Mouse (Mus musculus): Measurements from ENCODE around the gene Ippk. TPM values are rescaled to one million over a fixed set of nuclear protein-coding genes. Genes with fewer than 3 reads are reported as not detected.

Gene Ippk
- total RNA-seq (2014; rRNA removed) (5.0 and 5.6 TPM in 2 replicates), polyA plus RNA-seq (2012; rRNA removed) (3.2 and 3.9 TPM in 2 replicates)

- peaks cover 12% of the 10 kb centered on the region for H3K4me1 ChIP-seq (ENCODE audit: control insufficient read depth, insufficient read depth, low read length)
- WGBS = under 1% methylated on average over 69 of the region's 69 CpGs
- peak; percentile 56; the same call in 1 of the 2 replicates for TF ChIP-seq POLR2A (IDR thresholded peaks at IDR 0.05; ENCODE audit: extremely low read depth, insufficient read depth, low read length)
- no peak for TF ChIP-seq CTCF (IDR thresholded peaks at IDR 0.05; ENCODE audit: low read depth, low read length)
Observed at GRCm38 (mm10) chr13:49420754-49421605, at the start of gene Ippk. Gene Ippk, plus strand, starts transcription at chr13:49421249.

GRCm38 (mm10) chr13:49371428-49371899 is 49.6 kb upstream of the Ippk start:
- TF ChIP-seq CTCF (IDR thresholded peaks at IDR 0.05; ENCODE audit: low read depth, low read length) = no peak

More at GRCm38 (mm10) chr13:49420754-49421605, at the start of gene Ippk:
- H3K27ac ChIP-seq (replicated peaks; ENCODE audit: insufficient read depth, low read depth, low read length) = peak within 1 kb of the TSS; percentile 64
- peak within 1 kb of the TSS; percentile 73 for H3K9ac ChIP-seq (ENCODE audit: low read depth, low read length)
- peak within 1 kb of the TSS; percentile 77 for H3K4me3 ChIP-seq (ENCODE audit: insufficient read depth, low read depth, low read length)
- no peaks in the 10 kb centered on the region for H3K27me3 ChIP-seq (ENCODE audit: control insufficient read depth, insufficient read depth, low read length)
- DNase-seq (ENCODE audit: extremely low read depth, low read depth, low spot score) = peak; percentile 95
- H3K79me2 ChIP-seq (ENCODE audit: control insufficient read depth, insufficient read depth, low read length) = peaks cover 27% of the 10 kb centered on the region
- no peaks in the 10 kb centered on the region for H3K36me3 ChIP-seq (ENCODE audit: control insufficient read depth, insufficient read depth, low read length)

GRCm38 (mm10) chr13:49372370-49373060 is 48.5 kb upstream of the Ippk start:
- peaks cover 10% of the 10 kb centered on the region for H3K4me1 ChIP-seq (ENCODE audit: control insufficient read depth, insufficient read depth, low read length)
- no peak overlapping the region for H3K4me3 ChIP-seq (ENCODE audit: insufficient read depth, low read depth, low read length)
- TF ChIP-seq POLR2A (IDR thresholded peaks at IDR 0.05; ENCODE audit: extremely low read depth, insufficient read depth, low read length) (no peak), CTCF (IDR thresholded peaks at IDR 0.05; ENCODE audit: low read depth, low read length) (no peak)
- DNase-seq (ENCODE audit: extremely low read depth, low read depth, low spot score) = no peak
- no peaks in the 10 kb centered on the region for H3K27me3 ChIP-seq (ENCODE audit: control insufficient read depth, insufficient read depth, low read length)
- no peak overlapping the region for H3K9ac ChIP-seq (ENCODE audit: low read depth, low read length)
- 0 out of 2 replicates have a peak, but pooled peaks cover 2% of the 10 kb centered on the region for H3K79me2 ChIP-seq (ENCODE audit: control insufficient read depth, insufficient read depth, low read length)
- H3K27ac ChIP-seq (replicated peaks; ENCODE audit: insufficient read depth, low read depth, low read length) = peak overlapping the region; percentile 32
- 82% methylated on average over 9 of the region's 9 CpGs for WGBS
- H3K36me3 ChIP-seq (ENCODE audit: control insufficient read depth, insufficient read depth, low read length) = no peaks in the 10 kb centered on the region; the same call in 1 of the 2 replicates

More at GRCm38 (mm10) chr13:49371428-49371899, 49.6 kb upstream of the Ippk start:
- DNase-seq (ENCODE audit: extremely low read depth, low read depth, low spot score) = peak; percentile 55
- WGBS = 52% methylated on average over 3 of the region's 3 CpGs
- peaks cover 10% of the 10 kb centered on the region for H3K4me1 ChIP-seq (ENCODE audit: control insufficient read depth, insufficient read depth, low read length)
- peak overlapping the region; percentile 32 for H3K27ac ChIP-seq (replicated peaks; ENCODE audit: insufficient read depth, low read depth, low read length)
- 0 out of 2 replicates have a peak, but pooled peaks cover 11% of the 10 kb centered on the region for H3K79me2 ChIP-seq (ENCODE audit: control insufficient read depth, insufficient read depth, low read length)
- H3K36me3 ChIP-seq (ENCODE audit: control insufficient read depth, insufficient read depth, low read length) = no peaks in the 10 kb centered on the region; the same call in 1 of the 2 replicates
- H3K27me3 ChIP-seq (ENCODE audit: control insufficient read depth, insufficient read depth, low read length) = no peaks in the 10 kb centered on the region
- H3K9ac ChIP-seq (ENCODE audit: low read depth, low read length) = no peak overlapping the region
- H3K4me3 ChIP-seq (ENCODE audit: insufficient read depth, low read depth, low read length) = no peak overlapping the region

DNA sequence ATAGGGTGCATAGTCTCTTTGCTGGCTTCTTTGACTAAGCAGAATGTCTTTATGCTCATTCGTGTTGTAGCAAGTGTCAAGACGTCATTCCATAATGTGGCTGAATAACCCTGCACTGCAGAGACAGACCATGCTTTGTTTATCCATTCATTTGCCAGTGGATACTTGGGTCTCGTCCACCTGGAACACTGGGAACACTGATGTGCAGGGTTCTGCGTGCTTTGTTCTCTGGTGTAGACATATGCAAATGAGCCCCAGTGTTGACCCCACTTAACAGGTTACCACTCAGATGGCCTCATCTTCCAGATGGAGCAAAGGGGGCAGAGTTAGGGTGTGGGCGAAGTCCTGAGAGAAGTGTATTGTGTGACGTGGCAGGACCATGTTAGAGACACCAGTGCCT is 46.7 kb upstream of the Ippk start:
- Histone ChIP-seq H3K27ac (replicated peaks; ENCODE audit: insufficient read depth, low read depth, low read length) (no peak overlapping the region), H3K36me3 (ENCODE audit: control insufficient read depth, insufficient read depth, low read length) (peaks cover 2% of the 10 kb centered on the region; the same call in 1 of the 2 replicates), H3K27me3 (ENCODE audit: control insufficient read depth, insufficient read depth, low read length) (no peaks in the 10 kb centered on the region), H3K4me1 (ENCODE audit: control insufficient read depth, insufficient read depth, low read length) (peaks cover 10% of the 10 kb centered on the region), H3K9ac (ENCODE audit: low read depth, low read length) (no peak overlapping the region), H3K4me3 (ENCODE audit: insufficient read depth, low read depth, low read length) (no peak overlapping the region), H3K79me2 (ENCODE audit: control insufficient read depth, insufficient read depth, low read length) (no peaks in the 10 kb centered on the region)
- peak; percentile 19 for DNase-seq (ENCODE audit: extremely low read depth, low read depth, low spot score)
- 77% methylated on average over 6 of the region's 6 CpGs for WGBS
- TF ChIP-seq CTCF (IDR thresholded peaks at IDR 0.05; ENCODE audit: low read depth, low read length) (no peak), POLR2A (IDR thresholded peaks at IDR 0.05; ENCODE audit: extremely low read depth, insufficient read depth, low read length) (no peak)

GRCm38 (mm10) chr13:49374730-49375129 is 46.3 kb upstream of the Ippk start:
- Histone ChIP-seq H3K27ac (replicated peaks; ENCODE audit: insufficient read depth, low read depth, low read length) (no peak overlapping the region), H3K4me1 (ENCODE audit: control insufficient read depth, insufficient read depth, low read length) (peaks cover 10% of the 10 kb centered on the region), H3K9ac (ENCODE audit: low read depth, low read length) (no peak overlapping the region), H3K4me3 (ENCODE audit: insufficient read depth, low read depth, low read length) (no peak overlapping the region), H3K27me3 (ENCODE audit: control insufficient read depth, insufficient read depth, low read length) (no peaks in the 10 kb centered on the region), H3K36me3 (ENCODE audit: control insufficient read depth, insufficient read depth, low read length) (peaks cover 2% of the 10 kb centered on the region; the same call in 1 of the 2 replicates), H3K79me2 (ENCODE audit: control insufficient read depth, insufficient read depth, low read length) (no peaks in the 10 kb centered on the region)
- WGBS = 90% methylated on average over 6 of the region's 6 CpGs
- DNase-seq (ENCODE audit: extremely low read depth, low read depth, low spot score) = no peak
- TF ChIP-seq CTCF (IDR thresholded peaks at IDR 0.05; ENCODE audit: low read depth, low read length) = no peak
- TF ChIP-seq POLR2A (IDR thresholded peaks at IDR 0.05; ENCODE audit: extremely low read depth, insufficient read depth, low read length) = no peak

Measured in liver, adult 2 months (tissue).